Mouse (Mus musculus) kidney, adult 2 months (tissue): ENCODE data around the gene Sema7a.

Experiments
- CTCF ChIP-seq: fragments of 200-500 bp; conservative IDR thresholded peaks from 2 replicates; pipeline ENCODE4 v1.5.1; 2011; ENCODE audit warnings: low read depth, mild to moderate bottlenecking, control low read depth, low read length, moderate library complexity, mixed read lengths; ENCODE audit not compliant: insufficient read depth, insufficient read length
- POLR2A ChIP-seq: fragments of 200-500 bp; IDR thresholded peaks from one replicate; pipeline ENCODE4 v1.6.1; 2011; ENCODE audit warnings: low read depth, low read length, control low read depth

GRCm38 (mm10) chr9:57998032-57998659 is 58.2 kb downstream of the Sema7a start:
- peak; percentile 76 for TF ChIP-seq CTCF
- TF ChIP-seq POLR2A: no peak
